Comparison of ENCODE assay signal across 19 mouse cellular contexts in genomic region chr17:79133740-79134139, GRCm38 (mm10).
DNase-seq lines count a peak whose midpoint lies in the region; ATAC-seq and TF ChIP-seq lines count a peak whose summit lies in the region.
"Had no signal": no experiment of that assay in that cellular context is flagged by ENCODE, and none has a peak within 500 bp of the region (broad histone marks: within the 10 kb centered on the region; RNA-seq: fewer than 3 reads in every experiment).

No protein-coding gene starts in this region.

- no peaks in the 10 kb centered on the region for H3K9me3 ChIP-seq in neural tube, embryonic 13.5 days
- H3K9me3 ChIP-seq in embryonic facial prominence, embryonic 14.5 days (ENCODE audit: control insufficient read depth, low read length) = no peaks in the 10 kb centered on the region
- H3K9me3 ChIP-seq: forebrain, embryonic 15.5 days had no signal

- no peaks in the 10 kb centered on the region for H3K36me3 ChIP-seq in kidney, adult 2 months (ENCODE audit: control insufficient read depth, insufficient read depth, low read length)
- H3K36me3 ChIP-seq in neural tube, embryonic 13.5 days = no peaks in the 10 kb centered on the region
- H3K36me3 ChIP-seq in embryonic facial prominence, embryonic 14.5 days (ENCODE audit: control insufficient read depth, insufficient read depth, low read length) = no peaks in the 10 kb centered on the region
- H3K36me3 ChIP-seq: forebrain, embryonic 15.5 days had no signal

- 48% methylated on average over 8 of the region's 8 CpGs for WGBS in kidney, adult 2 months
- WGBS in neural tube, embryonic 13.5 days = 49% methylated on average over 8 of the region's 8 CpGs
- WGBS in embryonic facial prominence, embryonic 14.5 days = 37% methylated on average over 8 of the region's 8 CpGs

- 0 out of 2 replicates have a peak overlapping the region, but pooled peaks have one; percentile 2 for H3K4me3 ChIP-seq in kidney, adult 2 months (ENCODE audit: insufficient read depth, low read depth, low read length)
- no peak overlapping the region for H3K4me3 ChIP-seq in neural tube, embryonic 13.5 days
- no peak overlapping the region for H3K4me3 ChIP-seq in embryonic facial prominence, embryonic 14.5 days (ENCODE audit: low read depth, low read length)
- H3K4me3 ChIP-seq: forebrain, embryonic 15.5 days had no signal

- no peak for DNase-seq in kidney, adult 2 months
- no peak for DNase-seq in kidney, postnatal 4 days
- no peak for DNase-seq in neural tube, embryonic 10.5 days (ENCODE audit: extremely low spot score, low spot score)
- DNase-seq in embryonic facial prominence, embryonic 14.5 days (ENCODE audit: low spot score) = peak; percentile 16
- DNase-seq in gastrocnemius, postnatal 36 days = no peak
- no peak for DNase-seq in cerebellum, adult 11-12 months
- DNase-seq: adrenal gland, postnatal 36 days; cerebellum, adult 9-10 months; heart, postnatal 36 days; kidney, postnatal 25 days; lung, postnatal 4 days had no signal

- no peaks in the 10 kb centered on the region for H3K27me3 ChIP-seq in kidney, adult 2 months (replicated peaks; ENCODE audit: control insufficient read depth, insufficient read depth, low read length)
- H3K27me3 ChIP-seq in neural tube, embryonic 13.5 days = no peaks in the 10 kb centered on the region
- no peaks in the 10 kb centered on the region for H3K27me3 ChIP-seq in embryonic facial prominence, embryonic 14.5 days (replicated peaks; ENCODE audit: control insufficient read depth, insufficient read depth, low read length)
- H3K27me3 ChIP-seq: CH12.LX; forebrain, embryonic 15.5 days had no signal

- H3K4me2 ChIP-seq in neural tube, embryonic 13.5 days = peak overlapping the region; percentile 21; the same call in 1 of the 2 replicates
- no peak overlapping the region for H3K4me2 ChIP-seq in embryonic facial prominence, embryonic 14.5 days (ENCODE audit: low read depth, low read length)
- H3K4me2 ChIP-seq: forebrain, embryonic 15.5 days; heart, embryonic 11.5 days; midbrain, embryonic 11.5 days had no signal

- intact Hi-C loops in gastrocnemius, postnatal 36 days (cut with DNase I) = no loop called here

- TF ChIP-seq POLR2A in kidney, adult 2 months (IDR thresholded peaks at IDR 0.05; ENCODE audit: low read depth, low read length) = no peak

- TF ChIP-seq CTCF in kidney, adult 2 months (conservative IDR thresholded peaks at IDR 0.05; ENCODE audit: insufficient read depth, insufficient read length, low read depth, low read length) = no peak

- ATAC-seq in neural tube, embryonic 13.5 days (ENCODE audit: low read depth) = no peak
- no peak for ATAC-seq in embryonic facial prominence, embryonic 14.5 days (ENCODE audit: low read depth)
- ATAC-seq in megakaryocyte progenitor cell, adult 5-6 weeks (replicated peaks; ENCODE audit: poor library complexity) = no peak
- ATAC-seq: forebrain, embryonic 15.5 days had no signal

- H3K27ac ChIP-seq in kidney, adult 2 months (ENCODE audit: insufficient read depth, low read depth, low read length) = no peak overlapping the region
- H3K27ac ChIP-seq in neural tube, embryonic 13.5 days (replicated peaks) = no peak overlapping the region
- H3K27ac ChIP-seq in embryonic facial prominence, embryonic 14.5 days (replicated peaks; ENCODE audit: low read depth, low read length) = no peak overlapping the region
- H3K27ac ChIP-seq: forebrain, embryonic 15.5 days; liver, embryonic 14.5 days; stomach, postnatal 0 days had no signal

- 0 out of 2 replicates have a peak, but pooled peaks cover 3% of the 10 kb centered on the region for H3K4me1 ChIP-seq in kidney, adult 2 months (ENCODE audit: control insufficient read depth, insufficient read depth, low read length)
- 0 out of 2 replicates have a peak, but pooled peaks cover 3% of the 10 kb centered on the region for H3K4me1 ChIP-seq in neural tube, embryonic 13.5 days (replicated peaks)
- H3K4me1 ChIP-seq in embryonic facial prominence, embryonic 14.5 days (ENCODE audit: control insufficient read depth, insufficient read depth, low read length) = no peaks in the 10 kb centered on the region
- H3K4me1 ChIP-seq: forebrain, embryonic 15.5 days had no signal

- no peak overlapping the region for H3K9ac ChIP-seq in neural tube, embryonic 13.5 days
- H3K9ac ChIP-seq in embryonic facial prominence, embryonic 14.5 days (ENCODE audit: low read depth, low read length) = no peak overlapping the region
- H3K9ac ChIP-seq: forebrain, embryonic 15.5 days; liver, embryonic 14.5 days had no signal
